Mouse (Mus musculus) brain, embryonic 14.5 days (tissue): ENCODE measurements at regions not wholly inside any gene's neighbourhood (a gene's known extent, or its start where the extent isn't known, plus 50 kb on each side); places are given as distances from the start of the nearest gene placed in this dataset.

Source experiments
- DNase-seq: peaks from one replicate; pipeline ENCODE4 v3.0.0-alpha.2; 2011; ENCODE audit warnings: low read depth
- CTCF ChIP-seq: fragments of 200-500 bp; IDR thresholded peaks from 2 replicates; pipeline ENCODE4 v1.5.1; 2012; ENCODE audit warnings: inconsistent platforms, mild to moderate bottlenecking, moderate library complexity, borderline replicate concordance; ENCODE audit not compliant: insufficient read depth, insufficient read length; ENCODE audit errors: extremely low read depth
- POLR2A ChIP-seq: fragments of 200-500 bp; IDR thresholded peaks from 2 replicates; pipeline ENCODE4 v1.6.1; 2012; ENCODE audit warnings: mild to moderate bottlenecking, inconsistent platforms, borderline replicate concordance; ENCODE audit not compliant: poor library complexity, insufficient read depth, insufficient read length, severe bottlenecking; ENCODE audit errors: extremely low read depth

- DNase-seq: no peak
- TF ChIP-seq POLR2A: no peak
- TF ChIP-seq CTCF: no peak
Measured at GRCm38 (mm10) chr3:38547032-38547431, 62.4 kb upstream of the Ankrd50 start.

- no peak for DNase-seq
- TF ChIP-seq CTCF (no peak), POLR2A (no peak)
Measured at GRCm38 (mm10) chr3:38545501-38545896, 60.9 kb upstream of the Ankrd50 start.

GRCm38 (mm10) chr3:38544718-38545500, 60.3 kb upstream of the Ankrd50 start:
- TF ChIP-seq POLR2A (no peak), CTCF (no peak)
- DNase-seq: no peak

- DNase-seq: no peak
- no peak for TF ChIP-seq POLR2A
- no peak for TF ChIP-seq CTCF
Measured at GRCm38 (mm10) chr3:38543816-38544215, 59.2 kb upstream of the Ankrd50 start.

GRCm38 (mm10) chr3:38541296-38541695, 56.7 kb upstream of the Ankrd50 start:
- no peak for DNase-seq
- TF ChIP-seq CTCF (no peak), POLR2A (no peak)

- no peak for DNase-seq
- no peak for TF ChIP-seq POLR2A
- TF ChIP-seq CTCF: no peak
Measured at GRCm38 (mm10) chr3:38538309-38538708, 53.7 kb upstream of the Ankrd50 start.

GRCm38 (mm10) chr3:38537770-38538169, 53.1 kb upstream of the Ankrd50 start:
- no peak for DNase-seq
- no peak for TF ChIP-seq POLR2A
- no peak for TF ChIP-seq CTCF
